Mouse (Mus musculus) heart, adult 2 months (tissue): Measurements from ENCODE around the gene Gins3. TPM values are rescaled to one million over a fixed set of nuclear protein-coding genes. Genes with fewer than 3 reads are reported as not detected.

Experiments used
- DNase-seq, 2 experiments: peaks; one replicate each; pipeline ENCODE4 v3.0.0; 2021
- H3K27ac ChIP-seq: fragments of 200-600 bp; 2 replicates; pipeline ENCODE4 v1.8.1; 2022
- H3K27me3 ChIP-seq: fragments of 200-500 bp; 2 replicates; pipeline ENCODE4 v1.6.1; 2012; ENCODE audit warnings: mild to moderate bottlenecking, low read length, inconsistent platforms, mixed read lengths; ENCODE audit not compliant: control insufficient read depth, insufficient read depth
- H3K36me3 ChIP-seq: fragments of 200-500 bp; 2 replicates; pipeline ENCODE4 v1.6.1; 2012; ENCODE audit warnings: low read length, inconsistent platforms; ENCODE audit not compliant: control insufficient read depth, insufficient read depth
- H3K4me1 ChIP-seq: fragments of 200-500 bp; 2 replicates; pipeline ENCODE4 v1.6.1; 2011; ENCODE audit warnings: low read length; ENCODE audit not compliant: control insufficient read depth, insufficient read depth
- H3K4me3 ChIP-seq: fragments of 200-600 bp; 2 replicates; pipeline ENCODE4 v1.8.1; 2022
- H3K79me2 ChIP-seq: fragments of 200-500 bp; replicated peaks from 2 replicates; pipeline ENCODE4 v1.6.1; 2012; ENCODE audit warnings: mild to moderate bottlenecking, inconsistent platforms, low read length, moderate library complexity, mixed read lengths; ENCODE audit not compliant: control insufficient read depth, insufficient read depth
- H3K9ac ChIP-seq: fragments of 200-500 bp; 2 replicates; pipeline ENCODE4 v1.6.1; 2012; ENCODE audit warnings: low read depth, mild to moderate bottlenecking, control low read depth, inconsistent platforms, low read length, mixed read lengths
- CTCF ChIP-seq: fragments of 200-600 bp; IDR thresholded peaks from 2 replicates; pipeline ENCODE4 v1.8.1; 2022; ENCODE audit warnings: antibody characterized with exemption, mild to moderate bottlenecking, moderate library complexity
- EP300 ChIP-seq: fragments of 200-500 bp; IDR thresholded peaks from 2 replicates; pipeline ENCODE4 v1.6.1; 2011; ENCODE audit warnings: low read depth, low read length, control low read depth; ENCODE audit not compliant: insufficient read depth
- POLR2A ChIP-seq: fragments of 200-500 bp; IDR thresholded peaks from 2 replicates; pipeline ENCODE4 v1.6.1; 2011; ENCODE audit warnings: mild to moderate bottlenecking, low read depth, low read length, control low read depth; ENCODE audit not compliant: insufficient read depth
- WGBS: fragments of 180-500 bp; shearing (Covaris S2); methylation state at CpG from one replicate; pipeline ENCODE4 v1.1.7; 2018; 5-methylcytosine and 5-hydroxymethylcytosine counted together
- intact Hi-C: fragments of 180-260 bp; cut with DNase I; formaldehyde crosslinking; loops from one replicate; pipeline ENCODE4 v1.15.1; 2025
- polyA plus RNA-seq: library from polyadenylated mRNA; depleted of rRNA; stranded (reverse); fragments of >200 nt; gene quantifications from 2 replicates; pipeline ENCODE4 v1.2.3, GENCODE M21; 2012
- total RNA-seq, 2 experiments: library from RNA; stranded (reverse); gene quantifications; 2 replicates each; pipeline ENCODE4 v1.2.3; 2021

Gins3 gene
- total and polyA plus RNA-seq, 3 experiments: 0.47 to 1.3 (median 1.2) TPM

DNA sequence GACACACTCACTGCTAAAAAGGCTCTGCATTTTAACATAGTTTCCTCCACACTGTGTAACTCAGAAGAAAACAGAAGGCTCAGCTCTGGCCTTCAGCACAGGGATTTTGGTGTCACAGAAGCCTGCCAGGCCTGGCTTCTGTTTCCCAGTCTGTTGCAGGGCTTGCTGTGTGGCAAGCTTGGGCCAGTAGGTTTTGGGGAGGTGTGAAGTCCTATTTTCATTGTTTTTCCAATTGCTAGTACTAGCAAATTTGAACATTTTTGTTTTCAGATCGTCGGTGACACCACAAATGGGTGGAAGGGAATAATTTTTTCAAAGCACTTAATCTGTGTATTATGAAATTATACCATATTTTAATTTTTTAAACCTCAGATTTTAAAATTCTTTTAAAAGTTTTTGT is 13.2 kb upstream of the Gins3 start:
- Histone ChIP-seq H3K4me1 (no peaks in the 10 kb centered on the region), H3K79me2 (no peaks in the 10 kb centered on the region), H3K27me3 (no peaks in the 10 kb centered on the region), H3K27ac (no peak overlapping the region), H3K36me3 (no peaks in the 10 kb centered on the region), H3K9ac (no peak overlapping the region), H3K4me3 (no peak overlapping the region)
- intact Hi-C loops: no loop called here
- no peak for DNase-seq
- TF ChIP-seq CTCF (no peak), EP300 (no peak), POLR2A (no peak)
- WGBS: 92% methylated on average over 2 of the region's 2 CpGs

DNA sequence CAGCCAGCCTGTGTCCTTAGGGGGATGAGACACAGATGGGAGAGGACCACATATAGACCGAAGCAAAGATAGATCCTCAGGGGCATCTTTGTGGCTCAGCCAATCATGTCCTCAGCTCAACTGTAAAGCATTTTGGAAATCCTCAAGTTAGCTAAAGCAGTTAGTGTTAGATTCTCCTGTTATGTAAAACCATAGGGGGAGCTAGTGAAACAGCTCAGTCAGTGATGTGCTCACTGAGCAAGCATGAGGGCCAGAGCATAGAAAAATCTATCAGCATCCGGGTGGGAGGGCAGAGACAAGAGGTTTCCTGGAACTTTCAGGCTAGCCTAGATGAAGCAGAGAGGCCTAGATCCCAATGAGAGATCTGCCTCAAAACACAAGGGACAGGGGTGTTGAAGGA is 8.4 kb upstream of the Gins3 start:
- Histone ChIP-seq H3K27me3 (no peaks in the 10 kb centered on the region), H3K36me3 (no peaks in the 10 kb centered on the region), H3K9ac (no peak overlapping the region), H3K79me2 (no peaks in the 10 kb centered on the region), H3K27ac (no peak overlapping the region), H3K4me3 (no peak overlapping the region), H3K4me1 (no peaks in the 10 kb centered on the region)
- DNase-seq: no peak
- TF ChIP-seq CTCF (no peak), EP300 (no peak), POLR2A (no peak)
- 71% methylated on average over 2 of the region's 2 CpGs for WGBS
- intact Hi-C loops: no loop called here

DNA sequence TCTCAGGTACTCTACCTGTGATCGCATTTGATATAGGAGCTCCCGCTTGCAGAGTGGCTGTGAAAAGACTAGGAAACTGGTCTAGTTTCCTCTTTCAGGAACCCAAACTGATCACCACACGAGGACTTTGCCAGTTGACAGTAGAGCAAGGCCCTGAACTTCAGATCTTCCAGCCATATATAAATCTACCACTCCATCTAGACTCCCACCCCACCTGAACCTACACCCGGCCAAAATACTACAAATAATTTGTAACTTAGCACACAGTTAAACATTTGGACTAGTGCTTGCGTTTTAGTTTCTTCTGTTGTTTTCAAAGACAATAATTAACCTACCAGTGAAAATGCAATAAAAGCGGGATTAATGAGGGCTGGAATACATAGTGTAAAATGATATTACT is 413 bp upstream of the Gins3 start:
- intact Hi-C loops: loop anchor here (10.0 kb wide), 1 partner anchor 172 kb away; the partner anchor contains the start of gene Cnot1
- H3K4me1 ChIP-seq: no peaks in the 10 kb centered on the region; the same call in 1 of the 2 replicates
- no peak for DNase-seq
- no peaks in the 10 kb centered on the region for H3K79me2 ChIP-seq
- peak overlapping the region; percentile 79; the same call in 1 of the 2 replicates for H3K4me3 ChIP-seq
- H3K9ac ChIP-seq: no peak overlapping the region
- 83% methylated on average over 6 of the region's 6 CpGs for WGBS
- H3K27me3 ChIP-seq: no peaks in the 10 kb centered on the region
- no peak overlapping the region for H3K27ac ChIP-seq
- TF ChIP-seq CTCF: no peak
- no peak for TF ChIP-seq POLR2A
- no peak for TF ChIP-seq EP300
- no peaks in the 10 kb centered on the region for H3K36me3 ChIP-seq

DNA sequence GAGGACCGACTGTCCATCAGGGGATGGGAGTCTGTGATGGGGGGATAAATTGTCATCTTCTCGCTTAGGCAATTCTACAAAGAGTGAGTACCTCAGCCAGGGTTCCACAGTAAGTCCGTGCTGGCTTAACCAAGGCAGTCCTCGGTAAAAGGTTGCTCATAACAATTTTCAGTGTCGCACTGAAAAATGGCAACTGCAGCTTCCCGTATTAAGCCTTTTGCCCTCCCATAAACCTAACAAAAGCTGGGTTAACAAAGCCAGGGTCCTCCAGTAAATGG is 749 bp downstream of the Gins3 start:
- WGBS: 5% methylated on average over 6 of the region's 6 CpGs
- H3K79me2 ChIP-seq: no peaks in the 10 kb centered on the region

DNA sequence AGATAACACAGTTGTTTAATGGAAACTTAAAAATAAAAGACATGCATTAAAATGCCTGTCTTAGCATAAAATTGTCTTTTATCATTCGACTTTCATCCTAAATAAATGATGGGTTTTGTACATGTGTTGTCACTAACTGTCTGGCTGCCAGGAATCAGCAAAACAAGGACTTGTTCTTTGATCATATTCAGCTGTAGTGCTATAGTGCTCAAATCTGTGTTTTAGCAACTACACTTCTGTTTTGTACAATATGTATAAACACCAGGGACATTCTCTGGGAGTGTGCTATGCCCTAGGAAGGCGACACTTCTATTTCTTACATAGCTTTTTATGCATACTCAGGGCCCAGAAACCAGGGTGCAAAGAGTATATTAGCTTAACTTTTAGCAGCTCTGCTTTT is 11.7 kb downstream of the Gins3 start:
- H3K36me3 ChIP-seq: no peaks in the 10 kb centered on the region
- H3K4me3 ChIP-seq: no peak overlapping the region
- H3K4me1 ChIP-seq: no peaks in the 10 kb centered on the region
- WGBS: 88% methylated on average over 2 of the region's 2 CpGs
- TF ChIP-seq POLR2A (no peak), CTCF (no peak), EP300 (no peak)
- no peak overlapping the region for H3K9ac ChIP-seq
- H3K79me2 ChIP-seq: no peaks in the 10 kb centered on the region
- H3K27me3 ChIP-seq: no peaks in the 10 kb centered on the region
- no peak for DNase-seq
- H3K27ac ChIP-seq: no peak overlapping the region
- intact Hi-C loops: no loop called here

More for the DNA sequence above, 749 bp downstream of the Gins3 start:
- Histone ChIP-seq H3K36me3 (no peaks in the 10 kb centered on the region), H3K27me3 (no peaks in the 10 kb centered on the region), H3K27ac (no peak overlapping the region), H3K4me3 (peak overlapping the region; percentile 79), H3K9ac (peak overlapping the region; percentile 68; the same call in 1 of the 2 replicates), H3K4me1 (no peaks in the 10 kb centered on the region; the same call in 1 of the 2 replicates)
- intact Hi-C loops: loop anchor here (10.0 kb wide), 1 partner anchor 171 kb away; the partner anchor contains the start of gene Cnot1
- no peak for TF ChIP-seq EP300
- no peak for DNase-seq

DNA sequence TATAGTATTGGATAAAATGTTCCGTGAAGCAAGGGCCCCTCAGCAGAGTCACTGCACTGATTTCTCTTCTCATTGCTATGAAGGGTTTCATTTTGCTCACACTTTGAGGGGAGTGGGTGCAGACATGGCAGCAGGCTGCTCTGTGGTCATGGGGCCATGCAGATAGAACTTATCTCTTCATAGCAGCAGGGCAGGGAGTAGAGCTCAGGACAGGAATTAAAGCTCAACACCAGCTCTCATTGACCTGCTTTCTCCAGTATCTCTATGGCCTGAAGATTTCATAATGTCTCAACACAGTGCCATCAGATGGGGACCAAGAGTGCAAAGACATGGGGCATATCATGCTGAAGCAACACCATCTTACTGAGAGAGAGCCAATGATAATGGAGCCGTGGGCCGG is 15.0 kb downstream of the Gins3 start:
- intact Hi-C loops: no loop called here
- Histone ChIP-seq H3K27me3 (no peaks in the 10 kb centered on the region), H3K36me3 (no peaks in the 10 kb centered on the region), H3K4me3 (no peak overlapping the region), H3K27ac (no peak overlapping the region), H3K79me2 (no peaks in the 10 kb centered on the region), H3K4me1 (no peaks in the 10 kb centered on the region), H3K9ac (no peak overlapping the region)
- 78% methylated on average over 3 of the region's 3 CpGs for WGBS
- DNase-seq: no peak
- TF ChIP-seq CTCF: no peak
- TF ChIP-seq POLR2A: no peak
- no peak for TF ChIP-seq EP300
